Mouse (Mus musculus) liver, embryonic 13.5 days (tissue): ENCODE data around the gene Cwc27. TPM values are rescaled to one million over a fixed set of nuclear protein-coding genes. Genes with fewer than 3 reads are reported as not detected.

Experiments used
- ATAC-seq: fragments of 200-750 bp; cut with Nextera tagmentation; 2 replicates; pipeline ENCODE4 v1.8.0; 2017; ENCODE audit warnings: low read depth, mild to moderate bottlenecking, moderate number of reproducible peaks, moderate library complexity
- DNase-seq: peaks from one replicate; pipeline ENCODE4 v3.0.0; 2022
- H3K27ac ChIP-seq: fragments of 300-500 bp; sonication (generic); 2 replicates; pipeline ENCODE4 v1.5.1; 2015; ENCODE audit warnings: moderate library complexity, mild to moderate bottlenecking, inconsistent platforms
- H3K27me3 ChIP-seq: fragments of 300-500 bp; sonication (generic); 2 replicates; pipeline ENCODE4 v1.6.1; 2015; ENCODE audit warnings: mild to moderate bottlenecking, inconsistent platforms
- H3K36me3 ChIP-seq: fragments of 300-500 bp; sonication (generic); 2 replicates; pipeline ENCODE4 v1.6.1; 2015; ENCODE audit warnings: mild to moderate bottlenecking, inconsistent platforms
- H3K4me1 ChIP-seq: fragments of 300-500 bp; sonication (generic); replicated peaks from 2 replicates; pipeline ENCODE4 v1.6.1; 2015; ENCODE audit warnings: inconsistent platforms
- H3K4me2 ChIP-seq: fragments of 300-500 bp; sonication (generic); 2 replicates; pipeline ENCODE4 v1.6.1; 2015; ENCODE audit warnings: inconsistent platforms, mild to moderate bottlenecking, moderate library complexity
- H3K4me3 ChIP-seq: fragments of 300-500 bp; sonication (generic); replicated peaks from 2 replicates; pipeline ENCODE4 v1.5.1; 2015; ENCODE audit warnings: mild to moderate bottlenecking, inconsistent platforms
- H3K9ac ChIP-seq: fragments of 300-500 bp; sonication (generic); 2 replicates; pipeline ENCODE4 v1.6.1; 2015; ENCODE audit warnings: mild to moderate bottlenecking, inconsistent platforms
- H3K9me3 ChIP-seq: fragments of 300-500 bp; sonication (generic); replicated peaks from 2 replicates; pipeline ENCODE4 v1.6.1; 2016; ENCODE audit warnings: inconsistent platforms
- WGBS: fragments of 180-500 bp; shearing (Covaris S2); methylation state at CpG from one replicate; pipeline ENCODE4 v1.1.7; 2015; ENCODE audit not compliant: insufficient replicate concordance; 5-methylcytosine and 5-hydroxymethylcytosine counted together
- polyA plus RNA-seq: library from polyadenylated mRNA; unstranded; fragments of >200 nt; fragmentation: Nextera tagmentation; extraction: Ambion mirVana; gene quantifications from 2 replicates; pipeline ENCODE4 v1.2.1, GENCODE M21; 2015

The Cwc27 gene
- polyA plus RNA-seq, 1 experiment from 2014 or later: 12.4 TPM

GRCm38 (mm10) chr13:104606786-104607580, 210.0 kb downstream of the Cwc27 start:
- no peaks in the 10 kb centered on the region for H3K9me3 ChIP-seq
- ATAC-seq (no peak), DNase-seq (no peak)
- H3K36me3 ChIP-seq: no peaks in the 10 kb centered on the region
- H3K4me1 ChIP-seq: no peaks in the 10 kb centered on the region
- H3K9ac ChIP-seq: no peak overlapping the region
- no peak overlapping the region for H3K4me2 ChIP-seq
- H3K27ac ChIP-seq: no peak overlapping the region
- no peaks in the 10 kb centered on the region for H3K27me3 ChIP-seq
- H3K4me3 ChIP-seq: no peak overlapping the region
- WGBS: 46% methylated on average over 14 of the region's 14 CpGs

GRCm38 (mm10) chr13:104605111-104605510, 211.8 kb downstream of the Cwc27 start:
- no peaks in the 10 kb centered on the region for H3K36me3 ChIP-seq
- H3K4me1 ChIP-seq: no peaks in the 10 kb centered on the region
- H3K4me2 ChIP-seq: no peak overlapping the region
- no peak overlapping the region for H3K4me3 ChIP-seq
- ATAC-seq (no peak), DNase-seq (no peak)
- no peak overlapping the region for H3K27ac ChIP-seq
- no peaks in the 10 kb centered on the region for H3K27me3 ChIP-seq
- WGBS: 62% methylated on average over 2 of the region's 2 CpGs
- H3K9me3 ChIP-seq: no peaks in the 10 kb centered on the region
- no peak overlapping the region for H3K9ac ChIP-seq

GRCm38 (mm10) chr13:104602197-104602596, 214.7 kb downstream of the Cwc27 start:
- no peak overlapping the region for H3K4me2 ChIP-seq
- DNase-seq (no peak), ATAC-seq (no peak)
- H3K9ac ChIP-seq: no peak overlapping the region
- H3K36me3 ChIP-seq: no peaks in the 10 kb centered on the region
- no peak overlapping the region for H3K4me3 ChIP-seq
- H3K27ac ChIP-seq: no peak overlapping the region
- no peaks in the 10 kb centered on the region for H3K9me3 ChIP-seq
- H3K4me1 ChIP-seq: no peaks in the 10 kb centered on the region
- no peaks in the 10 kb centered on the region for H3K27me3 ChIP-seq
- WGBS: 78% methylated on average over 6 of the region's 6 CpGs

GRCm38 (mm10) chr13:104601783-104602182, 215.2 kb downstream of the Cwc27 start:
- Histone ChIP-seq H3K4me3 (no peak overlapping the region), H3K27ac (no peak overlapping the region), H3K4me2 (no peak overlapping the region), H3K36me3 (no peaks in the 10 kb centered on the region), H3K27me3 (no peaks in the 10 kb centered on the region), H3K9me3 (no peaks in the 10 kb centered on the region), H3K9ac (no peak overlapping the region), H3K4me1 (no peaks in the 10 kb centered on the region)
- ATAC-seq: no peak
- 73% methylated on average over 3 of the region's 3 CpGs for WGBS
- no peak for DNase-seq

- Histone ChIP-seq H3K4me1 (no peaks in the 10 kb centered on the region), H3K27ac (no peak overlapping the region), H3K36me3 (no peaks in the 10 kb centered on the region), H3K9me3 (no peaks in the 10 kb centered on the region), H3K9ac (no peak overlapping the region), H3K27me3 (no peaks in the 10 kb centered on the region), H3K4me3 (no peak overlapping the region), H3K4me2 (no peak overlapping the region)
- DNase-seq (no peak), ATAC-seq (no peak)
- WGBS: 63% methylated on average over 4 of the region's 4 CpGs
These were observed 220.7 kb downstream of the Cwc27 start for GRCm38 (mm10) chr13:104596199-104596598.

GRCm38 (mm10) chr13:104594820-104595351, 222.1 kb downstream of the Cwc27 start:
- 68% methylated on average over 4 of the region's 4 CpGs for WGBS
- no peaks in the 10 kb centered on the region for H3K9me3 ChIP-seq
- ATAC-seq: no peak
- H3K9ac ChIP-seq: no peak overlapping the region
- no peaks in the 10 kb centered on the region for H3K36me3 ChIP-seq
- H3K4me1 ChIP-seq: no peaks in the 10 kb centered on the region
- DNase-seq: no peak
- no peak overlapping the region for H3K4me2 ChIP-seq
- no peaks in the 10 kb centered on the region for H3K27me3 ChIP-seq
- H3K27ac ChIP-seq: no peak overlapping the region
- no peak overlapping the region for H3K4me3 ChIP-seq

- H3K4me1 ChIP-seq: no peaks in the 10 kb centered on the region
- no peaks in the 10 kb centered on the region for H3K9me3 ChIP-seq
- H3K4me2 ChIP-seq: no peak overlapping the region
- WGBS: 80% methylated on average over 7 of the region's 7 CpGs
- no peaks in the 10 kb centered on the region for H3K36me3 ChIP-seq
- H3K27me3 ChIP-seq: no peaks in the 10 kb centered on the region
- DNase-seq (no peak), ATAC-seq (no peak)
- no peak overlapping the region for H3K4me3 ChIP-seq
- no peak overlapping the region for H3K9ac ChIP-seq
- no peak overlapping the region for H3K27ac ChIP-seq
These were observed 226.0 kb downstream of the Cwc27 start for GRCm38 (mm10) chr13:104590931-104591330.

GRCm38 (mm10) chr13:104590097-104590607, 226.8 kb downstream of the Cwc27 start:
- H3K4me2 ChIP-seq: no peak overlapping the region
- DNase-seq: no peak

GRCm38 (mm10) chr13:104588383-104588782, 228.6 kb downstream of the Cwc27 start:
- ATAC-seq (no peak), DNase-seq (no peak)
- Histone ChIP-seq H3K36me3 (no peaks in the 10 kb centered on the region), H3K4me3 (no peak overlapping the region), H3K27me3 (no peaks in the 10 kb centered on the region), H3K27ac (no peak overlapping the region), H3K4me2 (no peak overlapping the region), H3K9me3 (no peaks in the 10 kb centered on the region), H3K4me1 (no peaks in the 10 kb centered on the region), H3K9ac (no peak overlapping the region)
- WGBS: 56% methylated on average over 5 of the region's 5 CpGs

More at GRCm38 (mm10) chr13:104590097-104590607, 226.8 kb downstream of the Cwc27 start:
- no peak overlapping the region for H3K9ac ChIP-seq
- no peaks in the 10 kb centered on the region for H3K36me3 ChIP-seq
- WGBS: 51% methylated on average over 11 of the region's 11 CpGs
- H3K9me3 ChIP-seq: no peaks in the 10 kb centered on the region
- H3K27ac ChIP-seq: no peak overlapping the region
- no peak for ATAC-seq
- no peak overlapping the region for H3K4me3 ChIP-seq
- no peaks in the 10 kb centered on the region for H3K4me1 ChIP-seq
- H3K27me3 ChIP-seq: no peaks in the 10 kb centered on the region

Other genes starting within 250 kb of the Cwc27 start
- 10.3 and 11.6 TPM in 2 replicates for gene Srek1ip1, start 24.7 kb downstream of the Cwc27 start, polyA plus RNA-seq
- gene Shisal2b, start 46.8 kb upstream of the Cwc27 start, polyA plus RNA-seq: not detected in 2 replicates
- 0.35 and 0.38 TPM in 2 replicates for gene Rgs7bp, start 237.8 kb upstream of the Cwc27 start, polyA plus RNA-seq